Mouse (Mus musculus): ENCODE results near the gene Tmsb15b1.

The Tmsb15b1 gene

GRCm38 (mm10) chrX:136925863-136926262 lies 50.8 kb downstream of the Tmsb15b1 start:
- H3K4me3 ChIP-seq (replicated peaks; ENCODE audit: low read length) = no peak overlapping the region
- no peaks in the 10 kb centered on the region for H3K4me1 ChIP-seq (replicated peaks; ENCODE audit: low read depth, low read length)
- no peak for TF ChIP-seq POU5F1 (IDR thresholded peaks at IDR 0.05; ENCODE audit: borderline replicate concordance, low read length)
- no peak for TF ChIP-seq CTCF (conservative IDR thresholded peaks at IDR 0.05; ENCODE audit: low read length)
- H3K9me3 ChIP-seq (ENCODE audit: low read length) = no peaks in the 10 kb centered on the region
- H3K27me3 ChIP-seq (ENCODE audit: insufficient read depth, low read length) = peaks cover 6% of the 10 kb centered on the region; the same call in 1 of the 2 replicates
- no peaks in the 10 kb centered on the region for H3K36me3 ChIP-seq (ENCODE audit: insufficient read depth, low read length)

Data from E14TG2a.4 (cell line).